Mouse (Mus musculus) CD4-positive, CD25-positive, alpha-beta regulatory T cell, adult 2 months (primary cell): ENCODE data around the gene Ajap1.

Experiments used
- DNase-seq: peaks from one replicate; pipeline ENCODE4 v3.0.0-alpha.2; 2012; ENCODE audit warnings: low read depth, low spot score

Ajap1 gene

DNA sequence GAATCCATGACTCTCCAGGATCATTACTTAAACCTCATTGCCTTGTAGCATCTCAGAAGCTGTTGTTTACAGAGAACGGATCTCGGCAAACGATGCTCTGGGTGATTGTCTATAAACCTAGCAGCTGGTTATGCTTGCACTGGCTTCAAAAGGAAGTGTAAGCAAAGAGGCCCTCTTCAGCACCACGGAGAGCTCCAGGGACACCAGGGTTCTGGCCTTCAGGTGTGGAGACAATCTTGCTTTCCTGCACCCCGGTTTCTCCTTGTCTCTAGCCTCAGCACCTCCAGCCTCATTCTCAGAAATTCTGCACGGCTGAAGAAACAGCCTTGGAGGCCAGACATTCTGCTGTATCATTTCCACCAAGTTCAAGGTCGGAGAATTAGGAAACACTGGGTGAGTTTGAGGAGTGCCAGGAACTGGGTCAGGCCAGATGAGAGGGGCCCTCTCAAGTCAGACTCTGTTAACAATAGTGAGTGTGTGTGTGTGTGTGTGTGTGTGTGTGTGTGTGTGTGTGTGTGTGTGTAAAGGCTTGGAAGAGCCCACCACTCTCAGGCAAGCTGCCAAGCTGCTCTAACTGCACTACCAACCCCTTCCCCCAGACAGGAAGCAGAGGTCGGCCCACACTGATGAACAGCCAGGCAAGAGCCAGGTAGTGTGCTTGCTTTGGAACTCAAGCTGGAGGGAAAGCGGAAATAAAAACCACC lies 124.9 kb downstream of the Ajap1 start:
- no peak for DNase-seq

DNA sequence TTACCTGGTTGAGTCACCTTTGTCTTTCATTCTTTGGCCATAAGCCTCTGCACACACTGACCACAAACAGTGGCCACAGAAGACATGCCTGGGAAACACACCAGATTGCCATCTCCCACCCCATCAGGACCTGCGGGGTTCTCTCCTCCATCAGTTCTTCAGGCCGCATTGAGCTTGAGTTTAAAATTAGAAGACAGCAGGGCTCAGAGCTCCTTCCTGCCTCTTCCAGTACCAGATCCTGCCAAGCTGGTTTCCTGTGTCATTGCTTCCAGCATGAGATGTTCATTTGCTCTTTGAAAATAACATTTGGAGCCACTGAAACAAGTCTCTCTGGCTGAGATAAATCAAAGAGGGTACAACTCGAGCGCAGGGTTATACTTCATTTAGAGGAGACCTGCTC lies 126.4 kb downstream of the Ajap1 start:
- DNase-seq, result no peak

DNA sequence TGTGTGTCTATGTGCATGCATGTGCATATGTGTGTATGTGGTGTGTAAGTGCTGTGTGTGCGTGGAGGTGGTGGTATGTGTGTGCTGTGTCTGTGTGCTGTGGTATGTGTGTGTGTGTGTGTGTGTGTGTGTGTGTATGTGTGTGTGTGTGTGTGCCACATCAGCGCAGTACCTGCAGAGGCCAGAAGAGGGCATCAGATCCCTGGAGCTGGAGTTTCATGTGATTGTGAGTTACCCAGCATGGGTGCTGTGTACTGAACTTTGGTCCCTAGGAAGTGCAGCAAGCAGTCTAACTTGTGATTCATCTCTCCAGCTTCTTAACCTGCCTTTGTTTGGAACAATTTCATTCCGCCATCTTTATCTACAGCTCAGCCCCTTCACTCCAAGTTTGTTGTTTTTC lies 137.6 kb downstream of the Ajap1 start:
- DNase-seq, result no peak

DNA sequence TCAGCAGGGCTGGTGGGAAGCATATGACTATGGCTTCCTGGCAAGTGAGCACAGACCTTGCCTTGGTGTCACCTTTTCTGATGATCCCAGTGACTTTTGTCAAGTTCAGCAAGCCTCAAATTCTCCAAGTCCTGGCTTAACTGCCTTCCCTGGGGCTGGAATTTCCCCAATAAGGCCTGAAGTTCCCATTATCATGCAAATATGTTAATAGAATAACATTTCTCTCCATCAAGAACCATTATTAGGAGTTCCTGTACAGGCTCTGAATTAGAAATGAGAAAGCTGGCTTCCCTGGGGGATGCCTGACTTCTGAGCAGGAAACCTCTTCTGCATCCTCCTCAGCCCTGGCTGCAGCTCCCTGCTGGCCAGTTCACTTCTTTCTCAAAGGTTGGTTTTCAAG lies 141.7 kb downstream of the Ajap1 start:
- DNase-seq, result no peak

DNA sequence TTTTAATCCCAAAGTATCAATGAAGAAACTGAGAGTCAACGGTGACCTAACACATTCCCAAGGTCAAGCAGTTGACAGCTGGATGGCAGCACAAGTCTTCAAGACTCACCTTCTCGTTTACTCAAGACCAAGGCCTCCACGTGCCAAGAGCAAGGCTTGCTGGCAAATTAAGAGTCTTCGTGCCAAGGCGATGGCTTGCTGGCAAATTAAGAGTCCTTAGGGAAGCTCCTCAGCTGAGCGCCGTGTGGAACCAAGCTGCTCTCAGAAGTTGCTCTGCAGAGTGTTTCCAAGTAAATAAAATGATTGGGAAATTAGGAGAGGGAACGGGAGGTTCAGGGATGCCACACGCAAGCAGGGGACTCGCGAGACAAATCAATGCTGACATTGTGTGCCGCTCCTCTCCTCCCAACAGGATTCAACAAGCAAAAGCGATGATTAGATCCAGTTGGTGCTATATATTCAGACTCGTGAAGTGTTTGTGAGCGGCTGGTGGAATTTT lies 147.3 kb downstream of the Ajap1 start:
- no peak for DNase-seq

DNA sequence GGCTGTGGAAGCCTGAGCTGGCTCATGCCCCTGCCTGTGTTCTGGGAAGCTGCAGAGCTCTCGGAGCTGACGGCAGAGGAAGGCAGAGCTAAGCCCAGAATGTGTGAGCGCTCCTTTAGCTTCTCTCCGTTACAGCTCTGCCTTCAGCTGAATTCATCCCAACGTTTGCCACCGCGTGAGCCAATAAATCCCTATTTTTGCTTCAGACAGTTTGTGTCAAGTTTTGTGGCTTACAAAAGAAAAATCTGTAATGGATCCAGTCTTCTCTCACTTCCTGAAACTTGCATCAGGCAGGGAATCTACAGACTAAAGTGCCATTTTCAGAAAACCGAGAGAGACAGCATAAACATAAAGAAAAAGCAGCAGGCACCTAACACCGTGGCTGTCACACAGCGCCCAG lies 154.8 kb downstream of the Ajap1 start:
- no peak for DNase-seq
